Mouse (Mus musculus) adipose tissue, adult 10 weeks (tissue): Measurements from ENCODE around the gene Hgf. TPM values are rescaled to one million over a fixed set of nuclear protein-coding genes. Genes with fewer than 3 reads are reported as not detected.

Experiments
- polyA plus RNA-seq: library from polyadenylated mRNA; stranded (reverse); fragments of 350-450 nt; fragmentation: Illumina TruSeq; extraction: RNeasy Lipid Tissue Mini Kit (QIAGEN cat#74804); gene quantifications from one replicate; pipeline ENCODE4 v1.2.3, GENCODE M21; 2014; ENCODE audit warnings: low read depth, low replicate concordance

Hgf gene
- polyA plus RNA-seq: 3.2 TPM

DNA sequence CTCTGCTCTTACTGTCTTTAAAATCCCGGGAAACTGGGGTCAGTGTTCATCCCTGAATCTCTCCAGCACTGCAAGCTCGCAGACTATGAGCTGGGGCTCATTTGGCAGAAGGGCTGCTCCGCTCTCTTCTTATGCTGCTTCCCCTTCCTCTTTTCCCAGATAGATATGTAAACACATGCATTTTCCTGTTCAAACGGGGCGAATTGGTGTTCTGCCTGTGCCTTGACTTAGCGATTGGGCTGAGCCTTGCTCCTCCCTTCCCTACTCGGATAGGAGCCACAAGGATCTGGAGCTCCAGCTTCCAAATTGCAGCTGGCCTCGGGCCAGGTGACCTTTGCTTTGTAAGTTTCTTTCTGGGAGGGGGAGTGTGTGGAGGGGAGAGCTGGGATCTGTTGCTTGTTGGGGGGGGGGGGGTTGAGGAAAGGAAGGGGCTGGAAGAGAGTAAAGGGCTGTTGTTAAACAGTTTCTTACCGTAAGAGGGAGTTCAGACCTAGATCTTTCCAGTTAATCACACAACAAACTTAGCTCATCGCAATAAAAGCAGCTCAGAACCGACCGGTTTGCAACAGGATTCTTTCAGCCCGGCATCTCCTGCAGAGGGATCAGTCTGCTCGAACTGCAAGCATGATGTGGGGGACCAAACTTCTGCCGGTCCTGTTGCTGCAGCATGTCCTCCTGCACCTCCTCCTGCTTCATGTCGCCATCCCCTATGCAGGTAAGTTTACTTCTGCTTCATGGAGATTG lies at the start of gene Hgf:
TSS of gene Hgf (plus strand) at position 192 of the 744 bp plus-strand sequence.

Other genes with a start within 250 kb of the Hgf start
- gene Gm28710, start 238.3 kb downstream of the Hgf start, polyA plus RNA-seq: not detected